Mouse (Mus musculus) hindbrain, embryonic 10.5 days (tissue): ENCODE results near the gene Vmn1r194. TPM values are rescaled to one million over a fixed set of nuclear protein-coding genes. Genes with fewer than 3 reads are reported as not detected.
"Not testable (repeated sequence)": the region's sequence is repeated elsewhere in the genome, so short reads cannot be mapped to it uniquely, and the experiment has no call there.

Experiments used
- DNase-seq: peaks from one replicate; pipeline ENCODE4 v3.0.0-alpha.2; 2017; ENCODE audit warnings: low spot score
- H3K27ac ChIP-seq: fragments of 300-500 bp; sonication (generic); 2 replicates; pipeline ENCODE4 v1.5.1; 2016; ENCODE audit warnings: mild to moderate bottlenecking, moderate library complexity
- H3K27me3 ChIP-seq: fragments of 300-500 bp; sonication (generic); 2 replicates; pipeline ENCODE4 v1.6.1; 2016; ENCODE audit warnings: mild to moderate bottlenecking; ENCODE audit not compliant: poor library complexity, insufficient read depth, severe bottlenecking
- H3K36me3 ChIP-seq: fragments of 300-500 bp; sonication (generic); 2 replicates; pipeline ENCODE4 v1.6.1; 2016; ENCODE audit warnings: mild to moderate bottlenecking, moderate library complexity
- H3K4me1 ChIP-seq: fragments of 300-500 bp; sonication (generic); replicated peaks from 2 replicates; pipeline ENCODE4 v1.6.1; 2016; ENCODE audit warnings: mild to moderate bottlenecking
- H3K4me3 ChIP-seq: fragments of 300-500 bp; sonication (generic); 2 replicates; pipeline ENCODE4 v1.5.1; 2016; ENCODE audit warnings: mild to moderate bottlenecking, moderate library complexity
- H3K9me3 ChIP-seq: fragments of 300-500 bp; sonication (generic); 2 replicates; pipeline ENCODE4 v1.6.1; 2016; ENCODE audit warnings: mild to moderate bottlenecking, moderate library complexity
- WGBS: fragments of 180-500 bp; shearing (Covaris S2); methylation state at CpG from one replicate; pipeline ENCODE4 v1.1.7; 2016; 5-methylcytosine and 5-hydroxymethylcytosine counted together
- polyA plus RNA-seq: library from polyadenylated mRNA; unstranded; fragments of >200 nt; fragmentation: Nextera tagmentation; extraction: Ambion mirVana; gene quantifications from 2 replicates; pipeline ENCODE4 v1.2.1, GENCODE M21; 2016

The Vmn1r194 gene
- polyA plus RNA-seq = not detected in 2 replicates

DNA sequence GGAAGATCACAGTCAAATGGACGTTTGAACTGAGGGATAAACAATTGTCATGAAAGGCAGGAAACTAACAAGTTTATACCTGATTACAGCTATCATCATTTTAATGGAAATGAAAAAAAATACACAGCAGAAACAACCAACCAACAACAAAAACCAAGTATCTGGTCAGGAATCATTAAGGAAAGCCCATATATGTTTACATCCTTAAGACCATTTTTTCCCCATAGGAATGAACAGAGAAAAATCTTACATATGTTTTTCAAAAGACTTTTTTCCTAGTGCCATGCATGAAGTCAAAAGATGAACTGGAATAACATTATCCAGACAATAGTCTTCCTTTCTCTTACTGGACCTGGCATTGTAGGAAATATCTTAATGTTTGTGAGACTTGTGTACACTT lies at the start of gene Vmn1r194:
TSS of gene Vmn1r194 (plus strand) at position 301 of the 400 bp plus-strand sequence.
- H3K4me1 ChIP-seq = no peaks in the 10 kb centered on the region
- no peaks in the 10 kb centered on the region for H3K36me3 ChIP-seq
- no peaks in the 10 kb centered on the region for H3K9me3 ChIP-seq
- H3K27ac ChIP-seq = no peak within 1 kb of the TSS
- no peak for DNase-seq
- H3K4me3 ChIP-seq = no peak within 1 kb of the TSS
- no peaks in the 10 kb centered on the region for H3K27me3 ChIP-seq
- 68% methylated on average over 1 of the region's 1 CpGs for WGBS

DNA sequence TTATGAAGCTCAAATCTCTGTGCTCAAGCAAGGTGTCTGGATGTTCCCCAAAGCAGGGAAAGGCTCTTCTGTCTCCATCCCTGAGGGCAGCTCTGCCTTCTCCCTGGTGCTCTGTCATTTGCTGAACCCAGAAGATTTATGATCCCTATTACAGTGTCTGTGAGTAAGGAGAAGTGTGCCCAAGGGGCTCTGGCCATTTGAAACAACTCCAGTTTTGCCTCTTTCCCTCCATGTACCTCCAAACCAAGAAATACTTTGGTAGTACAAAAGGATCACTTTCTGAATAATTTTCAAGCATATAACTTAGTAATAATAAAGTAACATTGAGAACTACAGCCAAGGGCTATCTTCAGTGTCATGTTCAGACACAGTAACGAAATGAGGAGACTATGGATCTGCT lies 21.0 kb upstream of the Vmn1r194 start, which contains the start of gene Vmn1r193:
TSS of gene Vmn1r193 (minus strand) at position 101 of the 400 bp plus-strand sequence.
- not testable (repeated sequence) for H3K4me3 ChIP-seq, DNase-seq, H3K27ac ChIP-seq, H3K36me3 ChIP-seq, H3K27me3 ChIP-seq, H3K9me3 ChIP-seq, H3K4me1 ChIP-seq
- WGBS = 80% methylated on average over 1 of the region's 1 CpGs

DNA sequence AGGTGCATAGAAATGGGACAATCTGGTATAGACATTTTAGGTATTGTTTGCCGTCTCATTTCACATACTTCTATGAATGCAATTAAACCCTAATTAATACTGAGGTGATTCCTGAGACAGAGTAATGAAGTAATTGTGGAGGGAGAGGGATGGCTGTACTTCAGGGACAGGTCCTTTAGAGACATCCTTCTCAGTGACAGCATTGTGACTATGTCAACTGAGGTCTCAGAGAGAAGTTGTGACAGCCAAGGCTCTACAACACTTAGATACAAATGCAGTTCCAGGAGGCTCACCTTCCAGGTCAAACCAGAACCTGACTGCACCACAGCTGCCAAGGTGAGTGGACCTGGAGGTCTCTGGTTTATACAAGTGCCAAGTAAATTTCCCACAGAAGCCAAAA lies 26.2 kb downstream of the Vmn1r194 start, which contains the start of gene Vmn1r195:
TSS of gene Vmn1r195 (plus strand) at position 301 of the 400 bp plus-strand sequence.
- not testable (repeated sequence) for H3K4me1 ChIP-seq, H3K27me3 ChIP-seq, H3K36me3 ChIP-seq, DNase-seq, H3K27ac ChIP-seq, H3K9me3 ChIP-seq, H3K4me3 ChIP-seq
- 91% methylated on average over 1 of the region's 1 CpGs for WGBS

DNA sequence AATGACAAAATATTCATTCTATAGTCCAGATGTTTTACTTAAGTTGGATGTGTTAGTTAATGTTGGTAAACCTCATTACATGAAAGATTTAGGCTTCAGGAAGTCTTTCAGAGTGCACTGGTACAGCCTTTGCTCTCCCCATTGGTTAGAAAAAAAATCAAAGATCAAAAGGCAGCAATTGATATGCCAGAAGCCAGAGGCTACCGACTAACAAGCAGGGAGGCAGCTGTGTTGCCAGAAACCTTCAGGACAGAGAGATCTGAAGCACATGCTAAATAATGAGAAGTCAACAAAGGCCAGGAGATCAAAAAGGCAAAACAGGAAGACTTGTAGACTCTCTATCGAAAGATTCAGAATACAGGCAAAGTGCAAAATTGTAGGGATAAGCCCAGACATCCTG lies 27.7 kb downstream of the Vmn1r194 start:
- Histone ChIP-seq H3K4me3 (no peak overlapping the region), H3K27ac (no peak overlapping the region), H3K9me3 (no peaks in the 10 kb centered on the region), H3K27me3 (no peaks in the 10 kb centered on the region), H3K36me3 (no peaks in the 10 kb centered on the region), H3K4me1 (no peaks in the 10 kb centered on the region)
- no peak for DNase-seq
- 57% methylated on average over 2 of the region's 2 CpGs for WGBS

DNA sequence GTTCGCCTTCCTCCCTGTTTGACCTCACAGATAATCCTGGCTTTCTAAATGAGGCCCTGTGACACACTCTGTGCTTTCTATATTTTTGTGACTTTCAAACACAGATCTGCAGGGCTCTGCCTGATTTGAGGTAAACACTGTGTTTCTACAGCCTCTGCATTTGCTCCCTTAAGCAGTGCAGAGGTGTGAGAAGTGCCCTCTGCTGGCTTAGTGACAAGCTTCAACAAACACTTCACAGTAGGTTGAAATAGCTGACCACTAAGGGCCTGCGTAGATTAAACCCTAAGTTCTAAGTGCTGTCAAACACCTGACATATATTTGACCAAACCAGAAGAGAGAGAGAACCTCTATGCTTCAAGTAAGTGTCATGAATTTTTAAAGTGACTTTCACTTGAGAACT lies 40.6 kb downstream of the Vmn1r194 start:
- no peak overlapping the region for H3K27ac ChIP-seq
- no peak overlapping the region for H3K4me3 ChIP-seq
- H3K4me1 ChIP-seq = no peaks in the 10 kb centered on the region
- no peaks in the 10 kb centered on the region for H3K36me3 ChIP-seq
- H3K9me3 ChIP-seq = no peaks in the 10 kb centered on the region
- no peak for DNase-seq
- H3K27me3 ChIP-seq = no peaks in the 10 kb centered on the region
- WGBS = 74% methylated on average over 2 of the region's 2 CpGs

DNA sequence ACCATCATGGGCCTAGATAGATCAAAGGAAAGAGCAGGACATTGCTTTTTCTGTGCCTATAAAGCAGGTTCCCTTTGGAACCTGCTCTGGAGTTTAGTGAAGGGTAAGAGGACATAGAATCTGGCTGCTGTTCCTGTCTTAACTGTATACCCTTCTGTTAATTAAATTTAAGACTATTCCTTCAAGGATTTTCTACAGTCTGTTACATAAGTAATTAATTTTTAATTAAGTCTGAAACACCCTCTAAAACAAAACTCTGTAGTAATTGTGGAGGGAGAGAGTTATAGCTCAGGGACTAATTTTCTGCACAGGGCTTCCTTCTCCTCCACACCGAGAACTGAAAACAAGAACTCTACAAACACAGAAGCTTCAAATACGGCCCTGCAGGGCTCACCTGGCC lies 45.6 kb downstream of the Vmn1r194 start, which contains the start of gene Vmn1r196:
TSS of gene Vmn1r196 (plus strand) at position 301 of the 400 bp plus-strand sequence.
- H3K36me3 ChIP-seq = no peaks in the 10 kb centered on the region
- no peak for DNase-seq
- no peak within 1 kb of the TSS for H3K4me3 ChIP-seq
- H3K27me3 ChIP-seq = no peaks in the 10 kb centered on the region
- H3K9me3 ChIP-seq = no peaks in the 10 kb centered on the region
- H3K27ac ChIP-seq = no peak within 1 kb of the TSS
- H3K4me1 ChIP-seq = no peaks in the 10 kb centered on the region
- WGBS = 83% methylated on average over 2 of the region's 2 CpGs

Other genes with a start within 250 kb of the Vmn1r194 start
- gene Prss16, start 234.5 kb upstream of the Vmn1r194 start, polyA plus RNA-seq = 0.18 TPM in 1 of 2 replicates, not detected in the other
- 5.5 and 11.0 TPM in 2 replicates for gene Hist1h2ah, start 208.6 kb upstream of the Vmn1r194 start, polyA plus RNA-seq
- gene Hist1h2bk, start 208.3 kb upstream of the Vmn1r194 start, polyA plus RNA-seq = 6.6 and 6.9 TPM in 2 replicates
- gene Hist1h4i, start 202.9 kb upstream of the Vmn1r194 start, polyA plus RNA-seq = 33.6 and 41.8 TPM in 2 replicates
- 63.1 and 65.4 TPM in 2 replicates for gene Hist1h2ag, start 201.3 kb upstream of the Vmn1r194 start, polyA plus RNA-seq
- gene Hist1h2bj, start 201.0 kb upstream of the Vmn1r194 start, polyA plus RNA-seq = 12.6 and 15.5 TPM in 2 replicates
- gene Vmn1r188, start 159.8 kb upstream of the Vmn1r194 start, polyA plus RNA-seq = not detected in 2 replicates
- gene Vmn1r189, start 138.4 kb upstream of the Vmn1r194 start, polyA plus RNA-seq = not detected in 2 replicates
- gene Vmn1r191, start 60.2 kb upstream of the Vmn1r194 start, polyA plus RNA-seq = not detected in 2 replicates
- gene Vmn1r192, start 53.1 kb upstream of the Vmn1r194 start, polyA plus RNA-seq = not detected in 2 replicates
- not detected in 2 replicates for gene Vmn1r193, start 21.1 kb upstream of the Vmn1r194 start, polyA plus RNA-seq
- not detected in 2 replicates for gene Vmn1r195, start 26.3 kb downstream of the Vmn1r194 start, polyA plus RNA-seq
- gene Vmn1r196, start 45.7 kb downstream of the Vmn1r194 start, polyA plus RNA-seq = not detected in 2 replicates
- not detected in 2 replicates for gene Vmn1r197, start 80.4 kb downstream of the Vmn1r194 start, polyA plus RNA-seq
- not detected in 2 replicates for gene Vmn1r198, start 106.1 kb downstream of the Vmn1r194 start, polyA plus RNA-seq
- not detected in 2 replicates for gene Vmn1r199, start 135.6 kb downstream of the Vmn1r194 start, polyA plus RNA-seq
- gene Vmn1r200, start 146.2 kb downstream of the Vmn1r194 start, polyA plus RNA-seq = not detected in 2 replicates
- gene Vmn1r201, start 227.7 kb downstream of the Vmn1r194 start, polyA plus RNA-seq = not detected in 2 replicates